15 mouse cellular contexts compared by ENCODE assay signal in the genomic region with DNA sequence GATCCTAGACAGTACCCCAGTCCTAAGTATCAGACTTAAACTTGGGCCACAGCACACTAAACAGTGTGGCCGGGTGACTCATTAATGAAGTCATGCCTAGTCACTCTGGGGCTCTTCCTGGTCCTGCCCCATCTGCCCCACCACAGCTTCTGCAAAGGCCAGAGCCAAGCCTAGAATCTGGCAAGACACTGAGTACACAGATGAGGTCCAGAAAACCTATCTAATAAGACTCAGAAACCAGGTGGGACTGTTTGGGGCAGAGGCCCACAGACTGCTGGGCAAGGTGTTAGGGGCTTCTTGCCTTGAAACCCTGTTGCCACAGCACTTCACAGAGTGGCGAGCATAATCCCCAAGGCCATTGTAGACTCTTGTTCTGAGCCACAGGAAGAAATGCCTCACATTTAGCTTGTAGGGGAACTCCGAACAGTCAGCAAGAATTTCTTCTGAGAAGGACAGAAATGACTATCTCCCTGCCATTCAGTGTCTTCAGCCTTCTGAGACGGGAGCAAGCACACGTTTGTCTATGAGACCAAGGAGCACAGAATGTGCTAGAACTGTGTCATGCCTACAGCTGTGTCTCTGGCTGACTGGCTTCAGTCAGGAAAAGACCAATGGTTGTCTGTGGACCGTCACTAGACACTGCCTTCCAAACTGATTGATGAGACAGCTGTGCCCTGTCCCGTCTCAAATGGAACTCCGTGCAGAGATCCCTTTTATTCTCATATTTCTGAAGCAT. TPM values are rescaled to one million over a fixed set of nuclear protein-coding genes. Genes with fewer than 3 reads are reported as not detected.
DNase-seq lines count a peak whose midpoint lies in the region; ATAC-seq and TF ChIP-seq lines count a peak whose summit lies in the region.
"Had no signal": no experiment of that assay in that cellular context is flagged by ENCODE, and none has a peak within 500 bp of the region (broad histone marks: within the 10 kb centered on the region; RNA-seq: fewer than 3 reads in every experiment).

No protein-coding gene starts in this region.

- H3ac ChIP-seq in myocyte (ENCODE audit: control insufficient read depth, insufficient read length) = no peak overlapping the region

- H3K36me3 ChIP-seq in kidney, adult 2 months (ENCODE audit: control insufficient read depth, insufficient read depth, low read length) = no peaks in the 10 kb centered on the region
- H3K36me3 ChIP-seq in myocyte (ENCODE audit: control insufficient read depth, insufficient read depth) = no peaks in the 10 kb centered on the region
- H3K36me3 ChIP-seq: embryonic facial prominence, embryonic 13.5 days; limb, embryonic 13.5 days; midbrain, embryonic 10.5 days had no signal

- ATAC-seq in granulocyte monocyte progenitor cell, adult 5-6 weeks (replicated peaks; ENCODE audit: poor library complexity, severe bottlenecking) = peak; percentile 36

- no peak for TF ChIP-seq CTCF in kidney, adult 2 months (conservative IDR thresholded peaks at IDR 0.05; ENCODE audit: insufficient read depth, insufficient read length, low read depth, low read length)

- DNase-seq in kidney, adult 2 months = peak; percentile 20
- DNase-seq in kidney, postnatal 25 days = no peak
- DNase-seq in CD4-positive, CD25-positive, alpha-beta regulatory T cell, adult 2 months (ENCODE audit: low read depth, low spot score) = peak; percentile 61
- DNase-seq in gastrocnemius, postnatal 25 days = no peak
- no peak for DNase-seq in ovary, adult 18-20 months (ENCODE audit: low spot score)
- DNase-seq in thymus, postnatal 10 days (ENCODE audit: low spot score in 2 of 2) = no peak
- DNase-seq: adrenal gland, adult 8-10 months; cerebellum, adult 18-20 months; heart, postnatal 14 days; kidney, adult 18-20 months had no signal

- peak overlapping the region; percentile 62 for H3K4me2 ChIP-seq in myocyte (ENCODE audit: low read depth)
- H3K4me2 ChIP-seq: embryonic facial prominence, embryonic 13.5 days; limb, embryonic 13.5 days had no signal

- WGBS in kidney, adult 2 months = 75% methylated on average over 8 of the region's 8 CpGs

- H3K4me3 ChIP-seq in kidney, adult 2 months (ENCODE audit: insufficient read depth, low read depth, low read length) = no peak overlapping the region
- no peak overlapping the region for H3K4me3 ChIP-seq in myocyte
- H3K4me3 ChIP-seq: embryonic facial prominence, embryonic 13.5 days; limb, embryonic 13.5 days; midbrain, embryonic 10.5 days had no signal

- H3K27ac ChIP-seq in kidney, adult 2 months (ENCODE audit: insufficient read depth, low read depth, low read length) = no peak overlapping the region
- H3K27ac ChIP-seq: embryonic facial prominence, embryonic 13.5 days; limb, embryonic 13.5 days; midbrain, embryonic 10.5 days had no signal

- H3K4me1 ChIP-seq in kidney, adult 2 months (ENCODE audit: control insufficient read depth, insufficient read depth, low read length) = peaks cover 4% of the 10 kb centered on the region; the same call in 1 of the 2 replicates
- H3K4me1 ChIP-seq: embryonic facial prominence, embryonic 13.5 days; midbrain, embryonic 10.5 days had no signal

- no peaks in the 10 kb centered on the region for H3K79me2 ChIP-seq in myocyte (ENCODE audit: control insufficient read depth, insufficient read depth)

- TF ChIP-seq POLR2A in kidney, adult 2 months (IDR thresholded peaks at IDR 0.05; ENCODE audit: low read depth, low read length) = no peak
- no peak for TF ChIP-seq POLR2A in myocyte (IDR thresholded peaks at IDR 0.05; ENCODE audit: insufficient read length, low read depth)

- no peaks in the 10 kb centered on the region for H3K27me3 ChIP-seq in kidney, adult 2 months (replicated peaks; ENCODE audit: control insufficient read depth, insufficient read depth, low read length)
- no peaks in the 10 kb centered on the region for H3K27me3 ChIP-seq in myocyte (ENCODE audit: control insufficient read depth, insufficient read depth, insufficient read length)
- H3K27me3 ChIP-seq: embryonic facial prominence, embryonic 13.5 days; limb, embryonic 13.5 days had no signal

TF ChIP-seq in myocyte, 11 proteins besides CTCF, POLR2A, EP300 and RAD21:
- no peak for TF ChIP-seq POLR2AphosphoS2 (IDR thresholded peaks at IDR 0.05; ENCODE audit: insufficient read length, low read depth)
- peak; percentile 56 for TF ChIP-seq TCF3 (IDR thresholded peaks at IDR 0.05; ENCODE audit: insufficient read length, low read depth)
- TF ChIP-seq CEBPB (IDR thresholded peaks at IDR 0.05; ENCODE audit: insufficient read depth, poor library complexity, severe bottlenecking) = no peak
- TF ChIP-seq REST (IDR thresholded peaks at IDR 0.05; ENCODE audit: insufficient read depth, insufficient read length) = no peak
- peak; percentile 37 for TF ChIP-seq TCF12 (IDR thresholded peaks at IDR 0.05; ENCODE audit: insufficient read depth, poor library complexity, severe bottlenecking)
- no peak for TF ChIP-seq USF1 (IDR thresholded peaks at IDR 0.05; ENCODE audit: low read depth)
- peak; percentile 61 to 76 (median 67) for TF ChIP-seq MYOD1 (IDR thresholded peaks at IDR 0.05; ENCODE audit: control insufficient read depth in 1 of 3, insufficient read length in 2 of 3, low read depth in 2 of 3)
- peak in 1 of 3 experiments; percentile 14 for TF ChIP-seq MYOG (IDR thresholded peaks at IDR 0.05; ENCODE audit: control insufficient read depth in 1 of 3, insufficient read depth in 1 of 3, insufficient read length in 2 of 3, low read depth in 2 of 3)
- TF ChIP-seq SRF (IDR thresholded peaks at IDR 0.05; ENCODE audit: control insufficient read depth, insufficient read length, low read depth) = no peak
TF ChIP-seq in myocyte: peak in this region for 4.

RNA-seq across cellular contexts. Expression of gene Fam133b, which starts 49.0 kb away (rescaled TPM):
- 7.1 and 8.1 TPM in 2 replicates for polyA plus RNA-seq in kidney, adult 2 months (2012; rRNA removed)
- total RNA-seq in granulocyte monocyte progenitor cell, adult 5-6 weeks (2014; fragmentation: Nextera tagmentation) = 80.8 and 84.5 TPM in 2 replicates
- total RNA-seq in granulocyte monocyte progenitor cell, adult 5-6 weeks (2017) = 112 and 128 TPM in 2 replicates
- 10.3 TPM for polyA plus RNA-seq in myocyte (2012; fragmentation: generic; extraction: Trizol)
- total RNA-seq in gastrocnemius, postnatal 25 days (2021) = 10 to 100 TPM; 12.4 to 14.3 TPM

Comparison
In these comparisons a context has a peak if more than half of its experiments do, and no peak if none do; other contexts are left out.
1. DNase-seq: peak in kidney, adult 2 months (single experiment) and CD4-positive, CD25-positive, alpha-beta regulatory T cell, adult 2 months (single experiment); none in kidney, postnatal 25 days (0 of 2), gastrocnemius, postnatal 25 days (single experiment), ovary, adult 18-20 months (single experiment) and thymus, postnatal 10 days (0 of 2).
2. RNA of gene Fam133b, which starts 49.0 kb away (total RNA-seq): 80.8 to 128 TPM in granulocyte monocyte progenitor cell, adult 5-6 weeks; 12.4 to 14.3 TPM in gastrocnemius, postnatal 25 days; every median in the first group is over 4 times any median in the second.